Mouse (Mus musculus) midbrain, embryonic 16.5 days (tissue): ENCODE results near the gene Rrh. TPM values are rescaled to one million over a fixed set of nuclear protein-coding genes. Genes with fewer than 3 reads are reported as not detected.

ENCODE experiments used
- ATAC-seq: fragments of 200-750 bp; cut with Nextera tagmentation; 2 replicates; pipeline ENCODE4 v1.8.0; 2017; ENCODE audit warnings: moderate TSS enrichment
- H3K27ac ChIP-seq: fragments of 300-500 bp; sonication (generic); 2 replicates; pipeline ENCODE4 v1.5.1; 2014; ENCODE audit warnings: mild to moderate bottlenecking, low read length, mixed read lengths
- H3K27me3 ChIP-seq: fragments of 300-500 bp; sonication (generic); 2 replicates; pipeline ENCODE4 v1.6.1; 2014; ENCODE audit warnings: low read depth, low read length, mixed read lengths; ENCODE audit not compliant: control insufficient read depth, insufficient read depth
- H3K36me3 ChIP-seq: fragments of 300-500 bp; sonication (generic); 2 replicates; pipeline ENCODE4 v1.6.1; 2014; ENCODE audit warnings: mild to moderate bottlenecking, low read length, moderate library complexity, mixed read lengths; ENCODE audit not compliant: control insufficient read depth, insufficient read depth
- H3K4me1 ChIP-seq: fragments of 300-500 bp; sonication (generic); 2 replicates; pipeline ENCODE4 v1.6.1; 2014; ENCODE audit warnings: mild to moderate bottlenecking, low read length, mixed read lengths; ENCODE audit not compliant: control insufficient read depth, insufficient read depth
- H3K4me2 ChIP-seq: fragments of 300-500 bp; sonication (generic); 2 replicates; pipeline ENCODE4 v1.6.1; 2014; ENCODE audit warnings: mild to moderate bottlenecking, low read length, mixed read lengths
- H3K4me3 ChIP-seq: fragments of 300-500 bp; sonication (generic); 2 replicates; pipeline ENCODE4 v1.5.1; 2014; ENCODE audit warnings: low read depth, mild to moderate bottlenecking, low read length, moderate library complexity, mixed read lengths
- H3K9ac ChIP-seq: fragments of 300-500 bp; sonication (generic); 2 replicates; pipeline ENCODE4 v1.6.1; 2014; ENCODE audit warnings: low read depth, low read length, mixed read lengths
- H3K9me3 ChIP-seq: fragments of 300-500 bp; sonication (generic); replicated peaks from 2 replicates; pipeline ENCODE4 v1.6.1; 2014; ENCODE audit warnings: mild to moderate bottlenecking, low read length, mixed read lengths; ENCODE audit not compliant: control insufficient read depth, poor library complexity, severe bottlenecking
- WGBS: fragments of 180-500 bp; shearing (Covaris S2); extraction: QIAGEN DNeasy Blood & Tissue Kit; methylation state at CpG from one replicate; pipeline ENCODE4 v1.1.7; 2014; 5-methylcytosine and 5-hydroxymethylcytosine counted together
- polyA plus RNA-seq: library from polyadenylated mRNA; unstranded; fragments of >200 nt; fragmentation: Nextera tagmentation; extraction: Ambion mirVana; gene quantifications from 2 replicates; pipeline ENCODE4 v1.2.1, GENCODE M21; 2015

The Rrh gene
- polyA plus RNA-seq, 1 experiment from 2014 or later, result 0.16 TPM

DNA sequence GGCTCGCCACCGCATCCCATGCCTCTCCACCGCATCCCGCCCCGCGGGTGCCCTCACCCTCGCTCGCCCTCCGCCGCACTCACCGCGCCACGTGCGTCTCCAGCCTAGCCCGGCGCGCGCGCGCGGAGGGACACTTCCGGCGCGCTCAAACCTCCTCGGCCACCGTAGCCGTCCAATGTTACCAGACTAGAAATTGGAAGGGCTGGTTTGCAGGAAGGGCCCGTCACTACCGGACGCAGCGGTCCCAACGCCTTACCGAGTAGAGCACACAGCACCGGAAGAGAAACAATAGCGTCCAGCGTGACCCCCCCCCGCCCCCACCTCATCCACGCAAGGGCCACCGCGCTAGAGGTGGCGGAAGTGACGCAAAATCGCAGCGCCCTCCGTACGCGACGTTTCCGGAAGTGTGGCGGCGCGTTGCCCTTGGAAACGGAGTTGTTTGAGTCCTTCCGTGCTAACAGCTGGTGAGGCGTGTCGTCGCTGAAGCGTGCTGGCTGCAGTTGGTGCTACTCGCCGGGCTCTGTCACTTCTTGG lies 8.7 kb upstream of the Rrh start, which contains the start of gene Gar1:
Gene Gar1 (minus strand): TSS at position 362 of the 534 bp plus-strand sequence.
- WGBS, result under 1% methylated on average over 60 of the region's 60 CpGs
- Histone ChIP-seq H3K4me1 (peaks cover 17% of the 10 kb centered on the region), H3K4me2 (peak within 1 kb of the TSS; percentile 84), H3K27ac (peak within 1 kb of the TSS; percentile 83), H3K9me3 (no peaks in the 10 kb centered on the region), H3K36me3 (peaks cover under 1% of the 10 kb centered on the region), H3K9ac (peak within 1 kb of the TSS; percentile 75), H3K27me3 (no peaks in the 10 kb centered on the region), H3K4me3 (peak within 1 kb of the TSS; percentile 96)
- ATAC-seq, result peak; percentile 98

DNA sequence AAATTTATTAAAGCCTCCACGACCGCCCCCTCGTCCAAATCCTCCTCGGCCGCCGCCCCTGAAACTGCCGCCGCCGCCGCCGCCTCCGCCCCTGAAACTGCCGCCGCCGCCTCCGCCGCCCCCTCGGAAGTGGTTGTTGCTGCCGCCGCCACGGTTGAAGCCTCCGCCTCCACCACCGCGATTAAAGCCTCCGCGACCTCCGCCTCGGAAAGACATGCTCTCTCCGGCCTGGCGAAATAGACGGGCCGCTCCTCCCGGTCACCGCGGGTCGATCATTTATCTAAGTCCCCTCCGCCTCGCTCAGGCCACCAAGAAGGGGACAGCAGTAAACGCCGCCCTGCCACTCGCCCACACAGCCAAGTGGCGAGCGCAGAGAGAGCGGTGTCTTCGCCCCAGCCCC lies 8.2 kb upstream of the Rrh start:
- Histone ChIP-seq H3K36me3 (peaks cover 2% of the 10 kb centered on the region), H3K9me3 (no peaks in the 10 kb centered on the region), H3K4me3 (peak overlapping the region; percentile 96), H3K9ac (peak overlapping the region; percentile 75), H3K27ac (peak overlapping the region; percentile 83), H3K27me3 (no peaks in the 10 kb centered on the region), H3K4me1 (peaks cover 17% of the 10 kb centered on the region), H3K4me2 (peak overlapping the region; percentile 84)
- no peak; the same call in 1 of the 2 replicates for ATAC-seq
- WGBS, result under 1% methylated on average over 33 of the region's 45 CpGs

DNA sequence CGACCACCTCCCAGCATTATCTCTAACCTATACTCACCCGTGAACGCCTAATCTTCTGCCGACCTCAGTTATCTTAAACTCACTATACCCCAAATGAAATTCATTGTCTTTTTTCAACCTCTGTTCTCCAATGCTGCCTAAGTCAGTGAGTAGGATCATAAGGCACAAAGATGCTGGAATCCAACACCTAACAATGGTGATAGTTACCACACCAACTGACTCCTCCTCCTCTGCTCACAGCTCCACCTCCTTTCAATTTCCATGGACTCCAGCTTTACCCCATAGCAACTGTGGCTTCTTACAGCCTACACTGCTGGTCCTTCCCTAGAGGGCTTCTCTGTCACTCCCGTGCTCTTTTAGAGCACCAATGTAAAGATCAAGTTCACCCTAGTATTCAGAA lies 5.3 kb upstream of the Rrh start:
- no peak overlapping the region for H3K9ac ChIP-seq
- 96% methylated on average over 5 of the region's 5 CpGs for WGBS
- no peak for ATAC-seq

DNA sequence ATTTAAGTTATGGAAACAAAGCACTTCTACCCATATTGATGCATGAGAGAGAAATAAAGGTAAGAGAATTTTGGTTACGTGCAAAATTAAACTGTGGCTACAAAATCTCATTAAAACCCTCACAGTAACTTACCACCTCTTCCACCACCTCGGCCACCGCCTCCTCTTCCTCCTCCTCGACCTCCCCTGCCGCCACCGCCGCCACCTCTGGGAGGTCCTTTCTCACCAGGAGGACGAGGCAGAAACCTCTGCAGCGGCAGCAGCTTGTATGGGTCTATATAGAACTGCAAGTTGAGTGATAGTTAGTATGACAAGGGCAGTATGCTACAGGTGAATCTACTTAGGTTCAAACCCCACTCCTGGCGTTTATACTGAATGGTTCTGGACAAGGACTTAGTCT lies 4.3 kb upstream of the Rrh start:
- ATAC-seq, result no peak
- H3K27ac ChIP-seq, result no peak overlapping the region
- no peak overlapping the region for H3K4me2 ChIP-seq
- no peak overlapping the region for H3K9ac ChIP-seq
- WGBS, result 89% methylated on average over 10 of the region's 10 CpGs
- peaks cover 14% of the 10 kb centered on the region for H3K36me3 ChIP-seq
- peaks cover 16% of the 10 kb centered on the region for H3K4me1 ChIP-seq
- H3K27me3 ChIP-seq, result no peaks in the 10 kb centered on the region
- no peak overlapping the region for H3K4me3 ChIP-seq
- no peaks in the 10 kb centered on the region for H3K9me3 ChIP-seq

More for the DNA sequence above, 5.3 kb upstream of the Rrh start:
- Histone ChIP-seq H3K27me3 (no peaks in the 10 kb centered on the region), H3K4me3 (no peak overlapping the region), H3K9me3 (no peaks in the 10 kb centered on the region), H3K36me3 (peaks cover 14% of the 10 kb centered on the region), H3K4me1 (peaks cover 17% of the 10 kb centered on the region), H3K4me2 (no peak overlapping the region), H3K27ac (no peak overlapping the region)

DNA sequence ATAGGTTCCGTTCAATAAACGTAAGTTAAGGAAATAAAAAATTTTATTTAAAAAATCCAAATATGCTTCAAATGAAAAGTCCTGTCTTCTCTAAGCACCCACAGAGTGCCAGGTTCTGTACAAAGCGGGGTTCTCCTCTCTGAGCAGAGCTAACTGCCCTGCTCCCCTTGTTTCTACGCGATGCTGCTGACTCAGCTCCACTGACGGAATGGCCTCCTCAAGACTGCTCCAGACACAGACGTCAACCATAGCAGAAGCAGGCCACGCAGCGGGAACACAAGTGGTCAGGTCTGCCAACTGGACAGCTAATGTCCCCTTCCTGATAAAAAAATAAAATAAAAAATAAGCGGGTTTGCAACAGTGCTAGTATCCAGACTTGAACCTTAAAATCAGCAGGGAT lies 2.5 kb upstream of the Rrh start:
- Histone ChIP-seq H3K9me3 (no peaks in the 10 kb centered on the region), H3K27ac (no peak overlapping the region), H3K36me3 (peaks cover 14% of the 10 kb centered on the region), H3K4me2 (no peak overlapping the region), H3K4me3 (no peak overlapping the region), H3K27me3 (no peaks in the 10 kb centered on the region), H3K9ac (no peak overlapping the region), H3K4me1 (peaks cover 11% of the 10 kb centered on the region)
- no peak for ATAC-seq
- WGBS, result 89% methylated on average over 10 of the region's 10 CpGs

DNA sequence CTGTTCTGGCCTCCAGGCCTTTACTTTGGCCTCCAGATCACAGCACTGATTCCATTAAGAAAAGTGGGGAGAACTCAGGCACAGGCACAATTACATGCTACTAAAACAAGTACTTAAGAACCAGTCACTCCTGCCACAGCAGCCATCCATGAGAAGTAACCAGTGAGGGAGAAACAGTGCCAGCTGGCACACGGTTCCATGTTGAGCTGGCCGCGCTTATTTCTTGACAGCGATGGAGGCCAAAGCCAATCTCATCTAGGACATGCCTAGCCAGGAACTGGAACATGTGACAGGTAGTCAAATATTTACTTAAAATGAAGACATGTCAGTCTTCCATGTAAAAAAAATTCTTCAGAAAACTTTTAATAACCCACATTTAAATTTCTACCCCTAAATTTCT lies 1.8 kb upstream of the Rrh start:
- peaks cover 14% of the 10 kb centered on the region for H3K36me3 ChIP-seq
- WGBS, result 90% methylated on average over 4 of the region's 4 CpGs

DNA sequence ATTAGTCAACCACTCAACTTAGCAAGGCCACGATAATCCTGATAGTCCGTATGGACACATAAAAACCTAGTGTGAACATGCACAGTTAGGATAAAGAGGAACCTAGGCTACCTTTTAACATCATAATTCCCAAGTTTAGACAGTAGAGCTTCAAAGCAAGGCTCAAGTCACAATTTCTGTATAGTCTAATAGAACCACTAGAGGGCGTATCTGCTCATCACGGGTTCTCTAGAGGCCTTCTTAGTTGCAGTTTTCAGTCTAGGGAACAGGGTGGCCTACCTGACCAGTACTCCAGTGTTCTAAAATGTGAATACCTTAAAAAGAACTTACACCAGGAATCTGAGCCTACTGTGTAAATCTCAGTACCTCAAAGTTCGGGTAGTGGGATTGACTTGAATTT lies 906 bp upstream of the Rrh start:
- WGBS, result 56% methylated on average over 5 of the region's 5 CpGs
- ATAC-seq, result no peak
- Histone ChIP-seq H3K36me3 (peaks cover 14% of the 10 kb centered on the region), H3K9ac (no peak overlapping the region), H3K4me1 (no peaks in the 10 kb centered on the region), H3K4me3 (no peak overlapping the region), H3K9me3 (no peaks in the 10 kb centered on the region), H3K27me3 (no peaks in the 10 kb centered on the region), H3K4me2 (no peak overlapping the region), H3K27ac (no peak overlapping the region)

More for the DNA sequence above, 1.8 kb upstream of the Rrh start:
- H3K4me1 ChIP-seq, result peaks cover 3% of the 10 kb centered on the region
- H3K9ac ChIP-seq, result no peak overlapping the region
- H3K4me3 ChIP-seq, result no peak overlapping the region
- no peaks in the 10 kb centered on the region for H3K27me3 ChIP-seq
- no peak for ATAC-seq
- no peak overlapping the region for H3K27ac ChIP-seq
- H3K9me3 ChIP-seq, result no peaks in the 10 kb centered on the region
- no peak overlapping the region for H3K4me2 ChIP-seq

DNA sequence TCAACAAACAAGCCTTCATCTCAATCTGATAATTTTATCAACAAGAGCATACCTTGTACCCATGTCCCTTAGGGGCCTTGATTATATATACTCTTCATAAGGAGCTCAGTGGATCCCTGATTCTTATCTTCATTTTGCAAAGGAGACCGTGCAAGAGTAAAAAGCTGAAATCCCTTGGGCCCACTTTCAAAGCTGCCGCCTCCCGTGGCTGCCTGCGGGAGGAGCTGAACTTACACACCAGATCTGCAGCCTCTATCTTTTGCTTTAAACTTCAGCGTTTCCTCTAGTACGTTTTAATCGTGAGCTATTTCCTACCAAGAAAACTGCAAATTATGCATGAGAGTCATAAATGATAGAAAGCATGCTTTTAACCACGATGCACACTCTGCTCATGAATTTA lies 651 bp downstream of the Rrh start:
- Histone ChIP-seq H3K4me1 (no peaks in the 10 kb centered on the region), H3K27me3 (no peaks in the 10 kb centered on the region), H3K36me3 (peaks cover 14% of the 10 kb centered on the region), H3K9me3 (no peaks in the 10 kb centered on the region), H3K27ac (no peak overlapping the region), H3K4me2 (no peak overlapping the region), H3K9ac (no peak overlapping the region), H3K4me3 (no peak overlapping the region)
- WGBS, result 76% methylated on average over 8 of the region's 8 CpGs
- ATAC-seq, result no peak

DNA sequence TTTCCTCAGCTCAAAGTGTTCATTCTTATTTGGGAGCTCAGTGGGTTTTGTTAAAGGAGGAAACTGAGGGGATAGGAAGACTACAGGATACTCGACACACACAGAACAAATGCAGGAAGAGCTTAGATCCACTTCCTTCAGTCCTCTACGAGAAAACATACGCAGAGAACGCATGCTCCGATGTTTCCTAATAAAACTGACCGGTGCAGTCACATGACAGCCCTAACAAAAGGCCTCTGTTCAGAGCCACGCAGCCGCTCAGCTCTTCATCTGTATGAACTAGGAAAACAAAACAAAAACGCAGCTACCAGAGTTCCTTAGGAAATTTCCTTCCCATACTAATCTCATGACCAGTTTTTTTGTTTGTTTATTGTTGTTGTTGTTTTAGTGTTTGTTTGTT lies 1.5 kb downstream of the Rrh start:
- H3K4me1 ChIP-seq, result no peaks in the 10 kb centered on the region
- H3K36me3 ChIP-seq, result peaks cover 11% of the 10 kb centered on the region
- H3K4me2 ChIP-seq, result no peak overlapping the region
- no peak for ATAC-seq
- H3K4me3 ChIP-seq, result no peak overlapping the region
- no peak overlapping the region for H3K27ac ChIP-seq
- no peaks in the 10 kb centered on the region for H3K9me3 ChIP-seq
- WGBS, result 72% methylated on average over 9 of the region's 9 CpGs
- no peaks in the 10 kb centered on the region for H3K27me3 ChIP-seq
- H3K9ac ChIP-seq, result no peak overlapping the region
